Mouse (Mus musculus) limb, embryonic 13.5 days (tissue): Measurements from ENCODE around the gene Gm21833. TPM values are rescaled to one million over a fixed set of nuclear protein-coding genes. Genes with fewer than 3 reads are reported as not detected.
"Not testable (repeated sequence)": the region's sequence is repeated elsewhere in the genome, so short reads cannot be mapped to it uniquely, and the experiment has no call there.

ENCODE experiments used
- ATAC-seq: fragments of 200-750 bp; cut with Nextera tagmentation; 2 replicates; pipeline ENCODE4 v1.8.0; 2017; ENCODE audit warnings: low read depth, moderate number of reproducible peaks, moderate TSS enrichment; ENCODE audit not compliant: low FRiP score
- H3K27ac ChIP-seq: fragments of 300-500 bp; sonication (generic); 2 replicates; pipeline ENCODE4 v1.5.1; 2015; ENCODE audit warnings: inconsistent platforms, mild to moderate bottlenecking, moderate library complexity
- H3K27me3 ChIP-seq: fragments of 300-500 bp; sonication (generic); 2 replicates; pipeline ENCODE4 v1.6.1; 2015; ENCODE audit warnings: mild to moderate bottlenecking, inconsistent platforms
- H3K36me3 ChIP-seq: fragments of 300-500 bp; sonication (generic); 2 replicates; pipeline ENCODE4 v1.6.1; 2015; ENCODE audit warnings: inconsistent platforms, mild to moderate bottlenecking, moderate library complexity
- H3K4me1 ChIP-seq: fragments of 300-500 bp; sonication (generic); 2 replicates; pipeline ENCODE4 v1.6.1; 2015; ENCODE audit warnings: inconsistent platforms
- H3K4me2 ChIP-seq: fragments of 300-500 bp; sonication (generic); replicated peaks from 2 replicates; pipeline ENCODE4 v1.6.1; 2015; ENCODE audit warnings: inconsistent platforms, mild to moderate bottlenecking, moderate library complexity
- H3K4me3 ChIP-seq: fragments of 300-500 bp; sonication (generic); 2 replicates; pipeline ENCODE4 v1.5.1; 2015; ENCODE audit warnings: moderate library complexity, mild to moderate bottlenecking, inconsistent platforms
- H3K9ac ChIP-seq: fragments of 300-500 bp; sonication (generic); 2 replicates; pipeline ENCODE4 v1.6.1; 2015; ENCODE audit warnings: mild to moderate bottlenecking, inconsistent platforms
- H3K9me3 ChIP-seq: fragments of 300-500 bp; sonication (generic); 2 replicates; pipeline ENCODE4 v1.6.1; 2016; ENCODE audit warnings: inconsistent platforms
- WGBS: fragments of 180-500 bp; shearing (Covaris S2); methylation state at CpG from one replicate; pipeline ENCODE4 v1.1.7; 2015; 5-methylcytosine and 5-hydroxymethylcytosine counted together
- polyA plus RNA-seq: library from polyadenylated mRNA; unstranded; fragments of >200 nt; fragmentation: Nextera tagmentation; extraction: Ambion mirVana; gene quantifications from 2 replicates; pipeline ENCODE4 v1.2.1, GENCODE M21; 2015

Gm21833 gene
- polyA plus RNA-seq = not detected in 2 replicates

GRCm38 (mm10) chr16:82828082-82828481 is at the start of gene Gm21833:
Gene Gm21833, plus strand, starts transcription at chr16:82828382.
- H3K4me1 ChIP-seq, ATAC-seq, H3K9ac ChIP-seq, H3K9me3 ChIP-seq, H3K36me3 ChIP-seq, H3K27me3 ChIP-seq, H3K4me2 ChIP-seq, H3K4me3 ChIP-seq, H3K27ac ChIP-seq: not testable (repeated sequence)
- 87% methylated on average over 2 of the region's 2 CpGs for whole genome bisulfite sequencing

DNA sequence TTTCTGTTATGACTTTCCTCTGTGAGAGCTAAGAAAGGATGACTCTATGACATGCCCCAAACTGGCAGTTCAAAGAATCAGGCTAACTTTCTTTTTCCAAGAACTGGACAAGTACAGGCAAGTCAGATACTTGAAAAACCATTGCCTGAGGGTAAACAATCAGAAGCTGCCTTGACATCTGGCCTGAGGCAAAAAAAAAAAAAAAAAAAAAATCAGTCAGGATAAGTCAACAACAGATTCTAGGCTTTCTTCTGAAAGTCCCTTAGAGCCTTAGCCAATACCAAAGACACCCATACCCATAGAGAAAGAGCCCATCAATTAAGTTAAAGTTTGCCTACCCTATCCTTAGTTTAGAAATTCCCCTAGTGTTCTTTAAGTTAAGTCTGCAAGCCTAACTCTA is 38.7 kb upstream of the Gm21833 start:
- H3K27ac ChIP-seq = no peak overlapping the region
- H3K4me1 ChIP-seq = no peaks in the 10 kb centered on the region
- H3K36me3 ChIP-seq = no peaks in the 10 kb centered on the region
- H3K27me3 ChIP-seq = no peaks in the 10 kb centered on the region
- ATAC-seq = no peak
- no peaks in the 10 kb centered on the region for H3K9me3 ChIP-seq
- H3K9ac ChIP-seq = no peak overlapping the region
- no peak overlapping the region for H3K4me2 ChIP-seq
- H3K4me3 ChIP-seq = no peak overlapping the region

DNA sequence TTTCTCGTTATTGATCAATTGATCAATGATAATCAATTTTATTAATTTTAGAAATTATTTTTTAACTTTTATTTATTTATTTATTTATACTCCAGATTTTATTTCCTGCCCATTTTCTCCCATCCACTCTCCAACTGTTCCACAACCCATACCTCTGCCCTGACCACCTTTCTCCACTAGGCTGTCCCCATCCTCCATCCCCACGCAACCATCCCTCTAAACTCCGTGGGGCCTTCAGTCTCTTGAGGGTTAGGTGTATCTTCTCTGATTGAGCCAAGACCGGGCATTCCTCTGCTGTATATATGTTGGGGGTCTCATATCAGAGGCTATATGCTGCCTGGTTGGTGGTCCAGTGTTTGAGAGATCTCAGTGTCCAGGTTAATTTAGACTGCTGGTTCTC is 31.7 kb upstream of the Gm21833 start:
- Histone ChIP-seq H3K9ac (no peak overlapping the region), H3K4me3 (no peak overlapping the region), H3K27me3 (no peaks in the 10 kb centered on the region), H3K27ac (no peak overlapping the region), H3K9me3 (no peaks in the 10 kb centered on the region), H3K36me3 (no peaks in the 10 kb centered on the region), H3K4me2 (no peak overlapping the region), H3K4me1 (no peaks in the 10 kb centered on the region)
- WGBS = 82% methylated on average over 4 of the region's 4 CpGs
- no peak for ATAC-seq

DNA sequence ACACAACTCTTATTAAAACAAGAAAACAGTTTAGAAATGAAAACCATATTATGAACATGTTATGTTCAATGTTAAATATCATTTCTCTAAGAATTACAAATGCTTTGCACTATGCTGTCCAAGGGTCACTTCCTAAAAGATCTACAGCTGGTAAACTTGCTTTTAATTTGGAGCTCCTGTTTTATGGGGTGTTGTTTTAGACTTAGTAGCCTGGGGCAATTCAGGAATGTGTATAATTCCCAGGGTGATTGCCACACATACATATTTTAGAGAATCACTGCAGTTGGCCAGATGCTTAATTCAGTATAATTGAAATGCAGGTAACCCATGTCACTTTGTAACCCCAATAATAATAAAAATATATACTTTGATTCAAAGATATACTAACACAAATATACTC is 12.9 kb upstream of the Gm21833 start:
- H3K4me1 ChIP-seq = no peaks in the 10 kb centered on the region
- H3K27ac ChIP-seq = no peak overlapping the region
- ATAC-seq = no peak
- H3K4me2 ChIP-seq = no peak overlapping the region
- no peak overlapping the region for H3K4me3 ChIP-seq
- no peaks in the 10 kb centered on the region for H3K27me3 ChIP-seq
- H3K9ac ChIP-seq = no peak overlapping the region
- no peaks in the 10 kb centered on the region for H3K36me3 ChIP-seq
- H3K9me3 ChIP-seq = no peaks in the 10 kb centered on the region

DNA sequence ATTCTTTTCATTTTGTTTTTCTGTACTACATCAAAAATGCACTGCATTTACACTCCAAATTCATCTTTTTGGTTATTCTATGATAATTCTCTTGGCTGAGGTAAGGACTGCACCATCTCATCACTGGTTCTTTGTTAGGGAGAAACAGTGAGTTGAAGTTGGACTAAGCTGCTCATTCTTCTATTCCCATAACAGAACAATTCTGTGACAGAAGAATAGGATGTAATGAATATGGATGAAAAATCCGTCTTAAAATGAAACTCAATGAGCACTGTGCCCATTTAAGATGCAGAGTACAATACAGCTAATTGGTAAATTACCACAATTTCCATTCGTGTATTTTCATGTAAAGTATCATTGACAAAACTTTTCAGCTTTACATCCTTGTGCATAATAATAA is 11.6 kb upstream of the Gm21833 start:
- H3K27me3 ChIP-seq = no peaks in the 10 kb centered on the region
- H3K9me3 ChIP-seq = no peaks in the 10 kb centered on the region
- no peak overlapping the region for H3K4me2 ChIP-seq
- ATAC-seq = no peak
- no peaks in the 10 kb centered on the region for H3K36me3 ChIP-seq
- no peak overlapping the region for H3K9ac ChIP-seq
- no peak overlapping the region for H3K27ac ChIP-seq
- WGBS = 81% methylated on average over 2 of the region's 2 CpGs
- H3K4me1 ChIP-seq = no peaks in the 10 kb centered on the region
- no peak overlapping the region for H3K4me3 ChIP-seq

DNA sequence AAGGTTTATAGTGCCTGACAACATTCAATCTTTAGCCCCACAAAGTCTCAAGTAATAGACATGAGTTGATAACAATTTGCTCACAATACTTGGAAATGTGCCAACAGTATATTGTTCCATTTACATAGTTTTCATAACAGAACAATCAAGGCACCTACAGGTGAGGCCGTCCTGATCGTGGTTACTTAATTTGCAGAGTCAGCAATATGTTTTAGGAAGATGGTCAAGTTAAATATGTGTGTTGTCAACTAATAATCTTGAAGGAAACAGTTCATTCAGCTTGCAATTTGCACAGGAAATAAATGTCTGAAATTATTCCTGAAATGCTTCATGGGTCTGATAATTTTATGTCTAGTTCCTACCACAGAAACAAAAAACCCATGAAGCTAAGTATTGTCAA is 27.6 kb downstream of the Gm21833 start:
- no peak overlapping the region for H3K4me3 ChIP-seq
- H3K27ac ChIP-seq = no peak overlapping the region
- 84% methylated on average over 2 of the region's 2 CpGs for WGBS
- H3K27me3 ChIP-seq = no peaks in the 10 kb centered on the region
- no peaks in the 10 kb centered on the region for H3K9me3 ChIP-seq
- no peak overlapping the region for H3K4me2 ChIP-seq
- no peaks in the 10 kb centered on the region for H3K4me1 ChIP-seq
- H3K9ac ChIP-seq = no peak overlapping the region
- ATAC-seq = no peak
- H3K36me3 ChIP-seq = no peaks in the 10 kb centered on the region

DNA sequence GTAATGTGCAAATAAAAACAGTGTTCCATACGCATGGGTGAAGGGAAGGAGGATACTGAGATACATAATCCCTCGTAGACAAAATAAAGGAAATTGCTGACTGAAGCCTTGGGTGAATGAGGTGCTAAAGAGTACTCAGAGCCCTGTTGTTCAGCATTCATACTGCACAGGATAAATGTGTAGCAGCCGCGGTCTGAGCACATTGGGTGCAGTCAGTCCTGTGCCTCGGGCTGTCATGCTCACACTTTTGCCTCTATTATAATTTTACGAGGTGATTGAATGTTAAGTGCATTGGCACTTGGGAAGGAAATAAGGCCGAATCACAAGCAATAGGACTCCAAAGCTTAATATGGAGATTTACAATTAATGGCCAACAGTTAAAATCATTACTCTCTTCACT is 36.4 kb downstream of the Gm21833 start:
- Histone ChIP-seq H3K27ac (no peak overlapping the region), H3K4me2 (no peak overlapping the region), H3K9ac (no peak overlapping the region), H3K27me3 (no peaks in the 10 kb centered on the region), H3K4me1 (peaks cover 3% of the 10 kb centered on the region; the same call in 1 of the 2 replicates), H3K4me3 (no peak overlapping the region), H3K9me3 (no peaks in the 10 kb centered on the region), H3K36me3 (no peaks in the 10 kb centered on the region)
- ATAC-seq = peak; percentile 76
- WGBS = 33% methylated on average over 7 of the region's 7 CpGs
